Mouse (Mus musculus) lung, postnatal 0 days (tissue): ENCODE results near the gene Fam78b.

Experiments used
- CTCF ChIP-seq: IDR thresholded peaks from 2 replicates; pipeline ENCODE4 v1.5.1; 2016; ENCODE audit warnings: antibody characterized with exemption, mild to moderate bottlenecking
- EP300 ChIP-seq: IDR thresholded peaks from 2 replicates; pipeline ENCODE4 v1.6.1; 2016; ENCODE audit warnings: antibody characterized with exemption, mild to moderate bottlenecking, control low read depth

DNA sequence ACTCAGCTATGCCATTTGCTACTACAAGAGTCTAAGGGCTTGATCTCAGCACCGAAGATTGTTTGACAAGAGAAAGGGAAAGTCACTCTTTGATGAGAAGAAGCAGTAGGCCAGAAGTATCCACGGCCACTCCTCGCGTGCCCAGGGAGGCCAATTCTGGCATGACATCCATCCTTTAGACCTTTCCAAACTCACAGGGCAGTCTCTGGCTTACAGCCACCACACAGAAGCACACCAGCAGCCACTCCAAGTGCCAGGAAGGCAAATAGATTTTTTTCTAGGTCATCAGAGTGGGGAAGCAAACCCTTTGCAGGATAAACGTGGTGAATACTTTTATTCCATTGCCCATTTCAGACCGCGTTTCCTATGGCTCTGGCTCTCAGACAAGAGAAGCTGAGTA is 97.5 kb downstream of the Fam78b start:
- TF ChIP-seq CTCF = no peak
- no peak for TF ChIP-seq EP300
